10 mouse cellular contexts compared by ENCODE assay signal in genomic region chr10:96624406-96624805, GRCm38 (mm10). TPM values are rescaled to one million over a fixed set of nuclear protein-coding genes. Genes with fewer than 3 reads are reported as not detected.
DNase-seq lines count a peak whose midpoint lies in the region; ATAC-seq and TF ChIP-seq lines count a peak whose summit lies in the region.
"Had no signal": no experiment of that assay in that cellular context is flagged by ENCODE, and none has a peak within 500 bp of the region (broad histone marks: within the 10 kb centered on the region; RNA-seq: fewer than 3 reads in every experiment).

No protein-coding gene starts in this region.

- peak overlapping the region; percentile 81 for H3K4me2 ChIP-seq in forebrain, embryonic 15.5 days (replicated peaks)
- no peak overlapping the region for H3K4me2 ChIP-seq in forebrain, embryonic 11.5 days (ENCODE audit: low read depth, low read length, severe bottlenecking)
- H3K4me2 ChIP-seq in neural tube, embryonic 11.5 days (ENCODE audit: low read depth) = 0 out of 2 replicates have a peak overlapping the region, but pooled peaks have one; percentile 12
- 0 out of 2 replicates have a peak overlapping the region, but pooled peaks have one; percentile 8 for H3K4me2 ChIP-seq in liver, postnatal 0 days (ENCODE audit: low read depth, low read length)
- peak overlapping the region; percentile 75 for H3K4me2 ChIP-seq in neural tube, embryonic 15.5 days

- no peaks in the 10 kb centered on the region for H3K9me3 ChIP-seq in forebrain, embryonic 15.5 days
- H3K9me3 ChIP-seq in forebrain, embryonic 11.5 days (ENCODE audit: control insufficient read depth, low read length) = no peaks in the 10 kb centered on the region
- no peaks in the 10 kb centered on the region for H3K9me3 ChIP-seq in neural tube, embryonic 11.5 days (ENCODE audit: control insufficient read depth, low read length)
- no peaks in the 10 kb centered on the region for H3K9me3 ChIP-seq in liver, postnatal 0 days (ENCODE audit: low read length)
- no peaks in the 10 kb centered on the region for H3K9me3 ChIP-seq in neural tube, embryonic 15.5 days (replicated peaks)

- no peaks in the 10 kb centered on the region for H3K27me3 ChIP-seq in forebrain, embryonic 15.5 days
- H3K27me3 ChIP-seq in forebrain, embryonic 11.5 days (ENCODE audit: control insufficient read depth, insufficient read depth, low read length) = no peaks in the 10 kb centered on the region
- no peaks in the 10 kb centered on the region for H3K27me3 ChIP-seq in neural tube, embryonic 11.5 days (ENCODE audit: control insufficient read depth, insufficient read depth, low read length)
- H3K27me3 ChIP-seq in liver, postnatal 0 days (ENCODE audit: insufficient read depth, low read length) = no peaks in the 10 kb centered on the region
- H3K27me3 ChIP-seq in neural tube, embryonic 15.5 days (replicated peaks) = no peaks in the 10 kb centered on the region

- no peak for TF ChIP-seq CTCF in liver, postnatal 0 days (IDR thresholded peaks at IDR 0.05; ENCODE audit: low read depth)

- WGBS in forebrain, embryonic 15.5 days = 93% methylated on average over 2 of the region's 2 CpGs
- 91% methylated on average over 2 of the region's 2 CpGs for WGBS in forebrain, embryonic 11.5 days
- WGBS in neural tube, embryonic 11.5 days = 95% methylated on average over 2 of the region's 2 CpGs
- 82% methylated on average over 2 of the region's 2 CpGs for WGBS in liver, postnatal 0 days (ENCODE audit: insufficient replicate concordance)
- 88% methylated on average over 2 of the region's 2 CpGs for WGBS in neural tube, embryonic 15.5 days

- no peak overlapping the region for H3K4me3 ChIP-seq in forebrain, embryonic 15.5 days
- no peak overlapping the region for H3K4me3 ChIP-seq in forebrain, embryonic 11.5 days (ENCODE audit: low read depth, low read length)
- H3K4me3 ChIP-seq in neural tube, embryonic 11.5 days (ENCODE audit: low read depth, low read length) = no peak overlapping the region
- H3K4me3 ChIP-seq in liver, postnatal 0 days (ENCODE audit: low read depth, low read length) = no peak overlapping the region
- no peak overlapping the region for H3K4me3 ChIP-seq in neural tube, embryonic 15.5 days (replicated peaks)

- no peak overlapping the region for H3K27ac ChIP-seq in forebrain, embryonic 15.5 days (replicated peaks)
- H3K27ac ChIP-seq in forebrain, embryonic 11.5 days (ENCODE audit: low read depth, low read length) = no peak overlapping the region
- no peak overlapping the region for H3K27ac ChIP-seq in neural tube, embryonic 11.5 days (ENCODE audit: low read depth, low read length)
- no peak overlapping the region for H3K27ac ChIP-seq in liver, postnatal 0 days (ENCODE audit: low read depth)
- no peak overlapping the region for H3K27ac ChIP-seq in neural tube, embryonic 15.5 days (replicated peaks)

- peaks cover 77% of the 10 kb centered on the region for H3K4me1 ChIP-seq in forebrain, embryonic 15.5 days
- H3K4me1 ChIP-seq in forebrain, embryonic 11.5 days (replicated peaks; ENCODE audit: control insufficient read depth, insufficient read depth, low read length) = no peaks in the 10 kb centered on the region; the same call in 1 of the 2 replicates
- H3K4me1 ChIP-seq in neural tube, embryonic 11.5 days (ENCODE audit: control insufficient read depth, insufficient read depth, low read length) = peaks cover 22% of the 10 kb centered on the region; the same call in 1 of the 2 replicates
- H3K4me1 ChIP-seq in liver, postnatal 0 days (ENCODE audit: insufficient read depth) = peaks cover 18% of the 10 kb centered on the region
- H3K4me1 ChIP-seq in neural tube, embryonic 15.5 days = peaks cover 66% of the 10 kb centered on the region

- no peak for TF ChIP-seq EP300 in liver, postnatal 0 days (IDR thresholded peaks at IDR 0.05; ENCODE audit: low read depth)

- no peak for DNase-seq in forebrain, embryonic 11.5 days (ENCODE audit: low spot score)
- DNase-seq in neural tube, embryonic 11.5 days (ENCODE audit: low spot score) = no peak
- no peak for DNase-seq in neural tube, embryonic 10.5 days (ENCODE audit: extremely low spot score, low spot score)
- DNase-seq in liver, postnatal 0 days = no peak
- DNase-seq in heart, adult 18-20 months = no peak
- no peak for DNase-seq in spleen, postnatal 14 days (ENCODE audit: low spot score in 2 of 2)
- DNase-seq: kidney, adult 18-20 months; lung, adult 18-20 months had no signal

- no peak for ATAC-seq in forebrain, embryonic 15.5 days (replicated peaks)
- ATAC-seq in forebrain, embryonic 11.5 days (replicated peaks; ENCODE audit: low FRiP score) = no peak
- no peak for ATAC-seq in neural tube, embryonic 11.5 days (ENCODE audit: insufficient read depth, low FRiP score, low TSS enrichment)
- no peak for ATAC-seq in liver, postnatal 0 days
- no peak for ATAC-seq in neural tube, embryonic 15.5 days (ENCODE audit: low FRiP score)

- no peak overlapping the region for H3K9ac ChIP-seq in forebrain, embryonic 15.5 days (replicated peaks)
- H3K9ac ChIP-seq in forebrain, embryonic 11.5 days (ENCODE audit: low read length) = no peak overlapping the region
- H3K9ac ChIP-seq in neural tube, embryonic 11.5 days (ENCODE audit: low read length) = no peak overlapping the region
- H3K9ac ChIP-seq in liver, postnatal 0 days (replicated peaks) = no peak overlapping the region
- H3K9ac ChIP-seq in neural tube, embryonic 15.5 days (replicated peaks) = no peak overlapping the region

- H3K36me3 ChIP-seq in forebrain, embryonic 15.5 days = peaks cover 16% of the 10 kb centered on the region; the same call in 1 of the 2 replicates
- no peaks in the 10 kb centered on the region; the same call in 1 of the 2 replicates for H3K36me3 ChIP-seq in forebrain, embryonic 11.5 days (ENCODE audit: control insufficient read depth, insufficient read depth, low read length)
- H3K36me3 ChIP-seq in neural tube, embryonic 11.5 days (ENCODE audit: control insufficient read depth, insufficient read depth, low read length) = peaks cover 5% of the 10 kb centered on the region; the same call in 1 of the 2 replicates
- H3K36me3 ChIP-seq in liver, postnatal 0 days (replicated peaks; ENCODE audit: insufficient read depth, low read length) = peaks cover 41% of the 10 kb centered on the region
- no peaks in the 10 kb centered on the region for H3K36me3 ChIP-seq in neural tube, embryonic 15.5 days

RNA-seq across cellular contexts. Expression of gene Btg1, which starts 7.6 kb away (rescaled TPM):
- 60.0 and 61.2 TPM in 2 replicates for polyA plus RNA-seq in forebrain, embryonic 15.5 days (2015; fragmentation: Nextera tagmentation; extraction: Ambion mirVana)
- 35.9 and 40.2 TPM in 2 replicates for polyA plus RNA-seq in forebrain, embryonic 11.5 days (2014; fragmentation: Nextera tagmentation; extraction: Ambion mirVana)
- polyA plus RNA-seq in neural tube, embryonic 11.5 days (2014; fragmentation: Nextera tagmentation; extraction: Ambion mirVana) = 63.0 and 69.3 TPM in 2 replicates
- 30.4 and 37.3 TPM in 2 replicates for polyA plus RNA-seq in liver, postnatal 0 days (2015; fragmentation: Nextera tagmentation; extraction: Ambion mirVana)
- polyA plus RNA-seq in neural tube, embryonic 15.5 days (2015; fragmentation: Nextera tagmentation; extraction: Ambion mirVana) = 36.2 and 41.6 TPM in 2 replicates
- 10 to 100 TPM; 34.2 to 43.1 TPM for total RNA-seq in heart, adult 18-20 months (2021)
